Mouse (Mus musculus): ENCODE data around the gene Cebpz.

DNA sequence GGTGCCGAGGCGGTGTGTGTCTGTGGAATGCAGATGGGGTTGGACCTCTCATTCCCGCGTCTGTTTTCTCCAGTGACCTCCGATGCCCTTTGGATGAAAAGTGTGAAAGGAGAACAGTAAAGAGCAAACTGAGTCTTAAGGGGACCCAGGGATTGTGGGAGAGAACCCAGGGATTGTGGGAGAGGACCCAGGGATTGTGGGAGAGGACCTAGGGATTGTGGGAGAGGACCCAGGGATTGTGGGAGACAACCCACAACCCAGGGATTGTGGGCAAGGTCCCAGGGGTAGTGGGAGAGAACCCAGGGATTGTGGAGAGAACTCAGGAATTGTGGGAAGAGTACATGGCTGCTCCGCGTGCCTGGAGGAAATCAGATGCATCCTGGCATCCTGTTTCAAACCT is 41.9 kb downstream of the Cebpz start:
- TF ChIP-seq CTCF (IDR thresholded peaks at IDR 0.05; ENCODE audit: low read depth, low read length) (no peak), GATA1 (IDR thresholded peaks at IDR 0.05; ENCODE audit: borderline replicate concordance, low read length) (no peak), GATA2 (IDR thresholded peaks at IDR 0.05; ENCODE audit: borderline replicate concordance, low read depth, low read length) (no peak), TAL1 (conservative IDR thresholded peaks at IDR 0.05; ENCODE audit: low read depth, low read length) (no peak), POLR2AphosphoS5 (IDR thresholded peaks at IDR 0.05; ENCODE audit: insufficient replicate concordance, low read depth, low read length) (no peak)
